Mouse (Mus musculus) embryo, embryonic 11 days (tissue): Measurements from ENCODE around the gene Abhd14a.

Source experiments
- DNase-seq: peaks from one replicate; pipeline ENCODE4 v3.0.0-alpha.2; 2015

Gene Abhd14a

DNA sequence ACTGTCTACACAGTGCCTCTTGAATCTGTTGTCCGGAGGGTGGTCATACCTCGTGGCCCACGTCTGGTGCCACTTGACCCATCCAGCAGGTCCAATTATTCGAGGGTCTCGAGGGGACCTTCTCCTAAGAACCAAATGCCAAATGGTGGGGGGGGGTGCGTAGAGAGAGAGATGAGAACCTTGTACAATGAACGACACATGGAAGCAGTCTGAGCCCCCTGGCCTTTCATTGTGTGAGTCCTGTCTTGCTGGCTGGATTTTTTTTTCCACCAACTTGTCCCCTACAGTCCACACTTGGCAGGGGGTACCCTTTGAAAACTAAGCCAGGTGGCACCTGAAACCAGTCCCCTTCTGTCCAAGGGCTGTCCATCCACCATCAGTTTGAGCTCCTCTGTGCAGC lies 20.3 kb upstream of the Abhd14a start:
- DNase-seq = no peak

DNA sequence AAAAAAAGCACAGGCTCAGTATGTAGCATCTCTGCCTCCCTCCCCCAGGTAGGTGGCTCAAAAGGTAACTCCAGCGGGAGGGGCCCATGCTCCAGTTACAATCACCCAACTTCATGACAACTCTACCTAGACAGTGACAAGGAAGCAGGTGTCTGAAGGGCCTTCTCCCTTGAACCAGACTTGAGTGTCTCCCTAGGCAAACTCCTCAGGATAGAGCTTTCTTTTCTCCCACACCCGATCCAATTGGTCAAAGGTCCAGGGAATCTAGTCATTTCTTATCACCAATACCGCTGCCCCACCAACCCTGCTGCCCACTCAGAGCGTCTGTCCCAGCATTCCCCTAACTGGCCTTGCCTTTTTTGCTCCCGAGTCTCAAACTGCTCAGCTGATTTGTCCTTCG lies 19.2 kb upstream of the Abhd14a start:
- no peak for DNase-seq

- no peak for DNase-seq
Measured at GRCm38 (mm10) chr9:106465571-106466200, 18.2 kb upstream of the Abhd14a start, which contains the start of gene Gpr62. Gene Gpr62, minus strand, starts transcription at chr9:106465938.

DNA sequence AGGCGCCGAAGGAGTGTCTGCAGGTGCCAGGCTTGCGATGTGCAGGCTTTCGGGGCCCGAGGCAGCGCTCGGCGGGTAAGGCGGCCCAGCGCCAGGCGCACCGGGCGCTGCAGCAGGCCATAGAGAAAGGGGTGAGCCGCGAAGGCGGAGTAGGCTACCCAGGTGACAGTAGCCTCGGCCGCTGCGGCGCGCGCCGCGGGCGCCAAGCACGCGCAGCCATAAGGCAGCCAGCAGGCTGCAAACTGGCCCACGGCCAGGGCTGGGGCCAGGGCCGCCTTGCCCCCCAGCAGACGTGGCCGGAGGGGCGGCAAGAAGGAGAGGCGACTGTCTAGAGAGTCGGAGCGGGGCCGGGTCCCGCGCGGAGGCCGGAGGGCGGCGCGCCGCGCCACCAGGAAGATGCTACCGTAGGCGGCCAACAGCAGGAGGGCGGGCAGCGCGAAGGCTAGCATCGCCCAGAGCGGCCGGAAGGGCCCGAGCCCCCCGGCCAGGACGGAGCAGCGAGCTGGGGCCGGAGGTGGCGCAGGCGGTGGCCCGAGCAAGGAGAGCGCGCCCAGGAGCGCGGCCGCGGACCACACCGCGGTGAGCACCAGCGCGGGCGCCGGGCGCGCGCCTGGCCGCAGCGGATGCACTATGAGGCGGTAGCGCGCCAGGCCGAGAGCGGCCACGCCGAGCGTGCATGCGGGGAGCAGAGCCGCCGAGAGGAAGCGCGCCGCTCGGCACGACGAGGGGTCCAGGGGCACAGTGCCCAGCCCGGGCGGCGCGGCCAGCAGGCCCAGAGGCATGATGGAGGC lies 17.5 kb upstream of the Abhd14a start:
- peak; percentile 91 for DNase-seq

- DNase-seq = no peak
Measured at GRCm38 (mm10) chr9:106463122-106464063, 15.9 kb upstream of the Abhd14a start.

DNA sequence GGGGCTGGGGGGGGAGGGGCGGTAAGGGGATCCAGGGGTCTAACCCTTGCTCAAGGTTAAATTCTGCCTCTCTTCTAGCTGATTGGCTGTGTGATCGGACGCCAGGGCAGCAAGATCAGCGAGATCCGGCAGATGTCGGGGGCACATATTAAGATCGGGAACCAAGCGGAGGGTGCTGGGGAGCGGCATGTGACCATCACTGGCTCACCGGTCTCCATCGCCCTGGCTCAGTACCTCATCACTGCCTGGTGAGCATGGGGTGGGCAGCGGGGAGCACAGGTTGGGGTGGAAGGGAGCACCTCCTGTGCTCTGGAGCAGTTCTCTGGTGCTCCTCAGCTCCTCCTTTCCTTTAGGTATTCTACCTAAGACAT lies 14.9 kb upstream of the Abhd14a start:
- no peak for DNase-seq

DNA sequence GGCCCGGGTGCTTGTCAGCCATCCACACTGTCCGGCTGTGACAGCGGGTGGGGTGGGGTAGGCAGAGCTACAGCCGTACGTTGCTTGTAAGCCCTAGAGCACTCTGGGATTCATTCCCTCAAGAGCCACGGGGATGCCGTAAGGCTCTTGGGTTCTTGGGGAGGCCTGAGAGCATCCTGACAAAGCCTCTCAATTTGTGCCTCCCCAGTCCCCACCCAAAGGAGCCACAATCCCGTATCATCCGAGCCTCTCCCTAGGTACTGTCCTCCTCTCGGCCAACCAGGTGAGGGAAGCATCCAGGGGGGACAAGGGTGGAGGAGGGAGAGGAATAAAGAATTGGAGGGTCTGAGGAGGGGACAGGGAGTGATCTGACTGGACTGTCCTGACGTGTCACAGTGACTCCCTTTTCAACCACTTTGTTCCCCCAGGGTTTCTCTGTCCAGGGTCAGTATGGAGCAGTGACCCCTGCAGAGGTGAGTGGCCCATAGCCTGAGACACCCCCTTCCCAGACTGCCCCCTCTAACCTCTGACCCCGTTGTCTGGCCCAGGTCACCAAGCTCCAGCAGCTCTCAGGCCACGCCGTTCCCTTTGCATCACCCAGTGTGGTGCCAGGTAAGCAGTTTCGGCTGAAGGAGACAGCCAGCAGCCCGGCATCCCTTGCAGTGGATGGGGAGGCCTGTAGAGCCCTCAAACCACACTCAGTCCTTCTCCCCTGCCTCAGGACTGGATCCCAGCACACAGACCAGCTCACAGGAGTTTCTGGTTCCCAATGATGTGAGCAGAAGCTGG lies 14.4 kb upstream of the Abhd14a start:
- no peak for DNase-seq

DNA sequence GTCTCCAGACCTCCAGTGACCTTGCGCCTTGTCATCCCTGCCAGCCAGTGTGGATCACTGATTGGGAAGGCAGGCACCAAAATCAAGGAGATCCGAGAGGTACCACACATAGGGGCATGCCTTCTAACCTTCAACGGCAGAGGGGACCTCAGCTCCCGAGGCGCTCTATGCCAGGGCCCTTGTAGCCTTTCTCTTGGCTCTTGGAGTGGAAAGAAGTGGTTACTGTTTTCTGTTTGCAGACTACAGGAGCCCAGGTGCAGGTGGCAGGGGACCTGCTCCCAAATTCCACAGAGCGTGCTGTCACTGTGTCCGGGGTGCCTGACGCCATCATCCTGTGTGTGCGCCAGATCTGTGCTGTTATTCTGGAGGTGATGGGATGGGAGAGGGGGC lies 13.5 kb upstream of the Abhd14a start:
- no peak for DNase-seq

DNA sequence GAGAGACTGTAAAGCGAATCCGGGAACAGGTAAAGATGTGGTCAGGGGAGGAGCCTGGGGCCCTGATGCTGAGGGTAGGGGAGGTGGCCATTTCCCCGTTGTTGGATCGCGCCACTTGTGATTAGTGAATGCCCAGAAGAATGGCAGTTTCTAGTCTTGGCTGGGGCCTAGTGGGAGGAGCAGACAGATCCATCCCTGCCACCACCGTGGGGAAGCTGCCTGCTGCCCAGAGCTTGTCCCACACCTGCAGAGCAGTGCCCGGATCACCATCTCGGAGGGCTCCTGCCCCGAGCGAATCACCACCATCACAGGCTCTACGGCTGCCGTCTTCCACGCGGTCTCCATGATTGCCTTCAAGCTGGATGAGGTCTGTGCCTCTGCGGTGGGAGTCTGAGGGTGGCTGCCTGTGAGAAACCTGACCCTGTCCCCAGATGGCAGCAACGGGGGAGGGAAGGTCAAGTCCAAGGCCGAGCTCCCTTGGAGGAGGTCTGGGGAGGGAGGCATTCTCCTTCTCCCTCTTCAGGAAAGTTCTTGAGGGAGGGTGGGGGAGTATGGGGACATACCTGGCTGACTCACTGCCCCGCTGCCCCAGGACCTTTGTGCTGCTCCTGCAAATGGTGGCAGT lies 13.0 kb upstream of the Abhd14a start:
- no peak for DNase-seq

DNA sequence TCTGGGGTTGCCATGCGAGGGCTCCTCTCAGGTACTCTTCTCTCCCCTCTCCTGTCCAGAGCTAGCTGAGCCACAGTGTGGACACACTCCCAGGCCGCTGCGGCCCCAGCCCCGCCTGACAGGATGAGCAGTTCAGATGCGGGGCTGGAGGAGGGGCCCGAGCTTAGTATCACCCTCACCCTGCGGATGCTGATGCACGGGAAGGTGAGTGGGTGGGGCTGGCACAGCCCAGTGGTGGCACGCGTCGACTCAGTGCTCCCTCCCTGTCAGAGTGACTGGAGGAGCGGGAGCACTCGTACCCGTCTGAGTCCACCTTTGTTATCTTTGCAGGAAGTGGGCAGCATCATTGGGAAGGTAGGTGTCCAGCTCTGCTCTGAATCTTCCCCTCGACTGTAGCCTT lies 12.5 kb upstream of the Abhd14a start:
- DNase-seq = no peak

DNA sequence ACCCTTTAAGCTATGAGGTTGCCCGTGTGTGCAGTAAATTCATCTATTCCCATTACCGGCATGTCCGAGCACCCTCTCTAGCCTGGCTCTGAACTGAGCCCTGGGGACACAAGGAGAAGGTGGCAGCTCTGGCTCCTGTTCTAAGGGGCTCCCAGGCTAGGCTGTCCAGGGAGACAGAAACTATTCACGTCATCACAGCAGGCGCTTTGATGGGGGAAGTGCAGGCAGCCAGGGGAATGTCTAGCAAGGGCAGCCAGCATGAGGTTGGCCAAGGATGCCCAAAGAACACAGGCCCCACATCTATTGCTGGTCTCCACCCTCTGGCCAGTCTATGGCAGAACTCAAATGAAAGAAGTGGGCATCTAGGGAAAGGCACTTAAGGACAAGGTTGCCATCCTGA lies 10.4 kb upstream of the Abhd14a start:
- no peak for DNase-seq

GRCm38 (mm10) chr9:106457163-106457559 lies 9.7 kb upstream of the Abhd14a start:
- DNase-seq = no peak

DNA sequence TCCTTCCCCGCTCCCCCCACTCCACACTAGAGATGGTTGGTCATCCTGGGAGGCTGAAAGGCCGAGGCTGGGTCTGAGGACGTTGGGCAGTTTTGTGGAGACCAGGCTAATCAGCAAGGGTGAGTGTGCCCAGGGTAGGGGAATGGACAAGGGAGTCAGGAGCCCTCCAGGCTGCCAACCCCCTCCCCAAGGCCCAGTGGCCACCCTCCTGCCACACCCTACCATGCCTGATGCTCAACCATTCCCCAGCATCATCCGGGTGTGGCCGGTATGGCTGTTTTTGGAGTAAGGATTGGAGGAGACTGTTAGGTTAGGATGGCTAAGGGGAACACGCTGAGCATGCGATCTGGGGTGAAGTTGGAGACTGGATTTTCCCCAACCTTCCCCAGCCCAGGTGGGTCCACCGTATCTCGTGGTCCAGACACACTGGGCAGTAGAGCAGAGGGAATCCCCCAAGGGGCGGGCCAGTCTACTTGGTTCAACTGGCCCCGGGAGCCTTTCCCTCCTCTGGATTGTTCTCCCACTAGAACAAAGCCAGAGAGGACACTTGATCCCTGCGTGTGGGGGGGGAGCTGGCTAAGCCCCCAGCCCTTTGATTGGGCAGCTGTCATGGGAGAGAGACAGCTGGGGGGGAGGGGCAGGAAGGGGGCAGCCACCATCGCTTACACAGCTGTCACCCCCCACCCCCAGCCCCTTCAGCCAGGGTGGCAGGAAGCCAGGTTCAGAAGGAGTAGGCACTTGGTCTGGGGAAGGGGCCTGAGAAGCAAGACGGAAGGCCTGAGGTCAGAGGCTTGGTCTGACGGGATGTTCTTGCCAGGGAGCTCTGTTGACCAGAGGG lies 9.1 kb upstream of the Abhd14a start:
- peak; percentile 86 for DNase-seq

DNA sequence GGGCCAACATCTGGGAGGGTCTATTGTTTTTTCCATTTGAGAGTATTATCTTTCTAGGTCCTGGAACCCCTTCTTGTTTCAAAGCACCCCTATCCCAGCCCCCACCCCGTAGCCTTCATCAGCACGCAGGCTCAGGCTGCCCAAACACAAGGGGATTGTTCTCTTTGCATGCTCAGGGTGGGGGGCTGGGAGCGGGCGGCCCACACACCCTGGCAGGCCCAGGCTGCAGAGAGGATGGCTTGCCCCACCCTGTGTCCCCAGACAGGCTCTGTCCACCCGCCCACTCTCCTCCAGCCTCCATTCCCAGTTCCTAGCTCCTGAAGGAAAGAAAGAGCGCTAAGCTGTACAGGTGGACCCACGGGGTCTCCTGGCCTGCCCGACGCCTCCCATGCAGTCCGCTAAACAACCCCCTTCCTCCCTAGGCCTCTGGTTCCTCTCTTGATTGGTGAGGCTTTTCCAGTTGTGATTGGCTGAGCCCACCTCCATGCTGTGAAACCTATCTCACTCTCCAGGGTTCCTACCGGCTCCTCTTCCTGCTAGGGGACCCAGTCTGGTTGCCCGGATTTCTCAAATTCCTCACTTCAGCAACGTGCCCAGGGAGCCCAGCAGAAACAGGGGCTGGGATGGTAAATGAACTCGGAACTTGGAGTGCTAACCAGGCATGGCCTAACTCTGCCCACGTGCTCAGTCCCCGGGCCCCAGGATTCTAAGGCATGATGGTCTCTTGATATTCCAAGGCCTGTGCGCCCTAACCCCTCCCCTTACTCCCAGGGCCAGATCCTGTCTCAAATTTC lies 7.6 kb upstream of the Abhd14a start:
- peak; percentile 82 for DNase-seq

- peak; percentile 75 for DNase-seq
Measured at GRCm38 (mm10) chr9:106454071-106454761, 6.7 kb upstream of the Abhd14a start.

- DNase-seq = peak; percentile 90
Measured at GRCm38 (mm10) chr9:106453271-106454070, 6.0 kb upstream of the Abhd14a start, which contains the start of gene Pcbp4. Gene Pcbp4, plus strand, starts transcription at chr9:106453291.

DNA sequence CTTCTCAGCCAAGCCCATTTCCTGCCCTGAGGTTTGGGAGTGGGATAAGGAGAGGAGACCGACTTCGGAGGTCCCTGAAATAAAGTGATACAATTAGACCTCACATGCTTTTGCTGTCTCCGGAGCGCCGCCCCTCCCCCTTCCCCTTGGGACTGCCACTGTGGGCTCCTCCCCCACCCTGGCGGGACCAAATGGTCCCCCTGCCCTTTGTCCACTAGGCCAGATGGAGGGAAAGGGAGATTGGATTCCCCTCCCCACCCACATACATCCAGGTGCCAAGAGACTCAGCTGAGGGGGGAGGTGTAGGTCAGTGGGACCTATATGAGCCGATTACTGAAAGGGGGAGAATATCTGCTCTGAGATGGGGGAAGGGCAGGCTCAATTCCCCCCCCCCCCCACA lies 5.3 kb upstream of the Abhd14a start:
- peak; percentile 84 for DNase-seq

DNA sequence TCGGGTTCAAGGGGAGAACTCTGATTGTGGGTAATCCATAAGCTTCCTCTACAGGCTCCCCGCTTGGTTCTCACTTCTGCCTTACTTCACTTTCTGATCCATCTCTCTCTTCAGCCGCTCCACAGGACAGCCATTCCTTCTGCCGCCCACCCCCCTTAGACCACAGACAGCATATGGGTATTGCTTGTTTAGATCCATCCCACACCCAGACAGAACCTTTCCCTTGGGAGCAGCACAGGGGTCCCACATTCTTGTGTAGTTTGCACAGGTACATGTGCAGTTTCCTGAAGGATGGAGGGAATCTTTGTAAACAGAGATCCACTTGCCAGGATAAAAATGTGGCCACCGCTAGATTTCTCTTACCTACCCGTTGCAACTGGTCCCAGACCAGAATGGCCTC lies 4.9 kb upstream of the Abhd14a start:
- DNase-seq = no peak

GRCm38 (mm10) chr9:106451899-106452298 lies 4.4 kb upstream of the Abhd14a start:
- DNase-seq = no peak
